Mouse (Mus musculus) embryonic fibroblast, embryonic 13.5 days (primary cell): ENCODE data around the gene Ncbp2.

Experiments
- CTCF ChIP-seq: IDR thresholded peaks from 2 replicates; pipeline ENCODE4 v1.5.1; 2011; ENCODE audit warnings: mild to moderate bottlenecking, control low read depth, low read length, moderate library complexity, borderline replicate concordance; ENCODE audit not compliant: insufficient read depth
- POLR2A ChIP-seq: IDR thresholded peaks from 2 replicates; pipeline ENCODE4 v1.6.1; 2011; ENCODE audit warnings: low read depth, mild to moderate bottlenecking, control low read depth, low read length, moderate library complexity

- no peak for TF ChIP-seq CTCF
- TF ChIP-seq POLR2A: no peak
Observed at GRCm38 (mm10) chr16:31979501-31979900, 31.2 kb downstream of the Ncbp2 start.
